Comparison of ENCODE assay signal across 16 mouse cellular contexts in genomic region chr3:129207231-129208030, GRCm38 (mm10). TPM values are rescaled to one million over a fixed set of nuclear protein-coding genes. Genes with fewer than 3 reads are reported as not detected.
DNase-seq lines count a peak whose midpoint lies in the region; ATAC-seq and TF ChIP-seq lines count a peak whose summit lies in the region.
"Had no signal": no experiment of that assay in that cellular context is flagged by ENCODE, and none has a peak within 500 bp of the region (broad histone marks: within the 10 kb centered on the region; RNA-seq: fewer than 3 reads in every experiment).

No protein-coding gene starts in this region.

- POLR2A ChIA-PET in Patski (lab: Charles Lee), result interaction anchor here (0.6 to 23.8 kb wide), 4 partner anchors 12 to 642 kb away, joined by 3 to 623 read pairs (median 3); no protein-coding TSS in a partner anchor

- H3K4me1 ChIP-seq in intestine, embryonic 14.5 days (replicated peaks; ENCODE audit: control insufficient read depth, insufficient read depth, low read length), result peaks cover 7% of the 10 kb centered on the region; the same call in 1 of the 2 replicates
- H3K4me1 ChIP-seq in intestine, embryonic 15.5 days (replicated peaks), result peaks cover 10% of the 10 kb centered on the region
- H3K4me1 ChIP-seq in embryonic facial prominence, embryonic 10.5 days, result peaks cover 25% of the 10 kb centered on the region
- peaks cover 31% of the 10 kb centered on the region for H3K4me1 ChIP-seq in limb, embryonic 13.5 days
- H3K4me1 ChIP-seq: liver, embryonic 12.5 days had no signal

- DNase-seq in intestine, embryonic 14.5 days (ENCODE audit: low spot score), result peak; percentile 61
- DNase-seq in Patski (ENCODE audit: low read depth, low spot score), result peak; percentile 60
- DNase-seq in embryonic facial prominence, embryonic 10.5 days (ENCODE audit: low spot score), result peak; percentile 51
- no peak for DNase-seq in gastrocnemius, adult 8-10 months (ENCODE audit: low spot score in 2 of 2)
- DNase-seq in adrenal gland, adult 2 months, result no peak
- DNase-seq: adrenal gland, adult 8-10 months; kidney, postnatal 14 days; lung, postnatal 4 days had no signal

- no peak for ATAC-seq in intestine, embryonic 14.5 days (replicated peaks; ENCODE audit: low FRiP score, low TSS enrichment, low read depth)
- ATAC-seq in intestine, embryonic 15.5 days, result no peak
- no peak for ATAC-seq in Patski
- ATAC-seq in limb, embryonic 13.5 days (ENCODE audit: low FRiP score, low read depth), result no peak
- ATAC-seq in activated CD4-positive, CD25-positive, alpha-beta regulatory T cell, adult 4 months, result no peak
- ATAC-seq: liver, embryonic 12.5 days had no signal

- TF ChIP-seq CTCF in Patski (IDR thresholded peaks at IDR 0.05), result no peak

- H3K9ac ChIP-seq in intestine, embryonic 14.5 days (ENCODE audit: low read length), result no peak overlapping the region
- H3K9ac ChIP-seq in intestine, embryonic 15.5 days, result no peak overlapping the region
- H3K9ac ChIP-seq in limb, embryonic 13.5 days, result no peak overlapping the region
- H3K9ac ChIP-seq: heart, embryonic 13.5 days; liver, embryonic 12.5 days had no signal

- WGBS in intestine, embryonic 14.5 days, result 28% methylated on average over 24 of the region's 24 CpGs
- WGBS in intestine, embryonic 15.5 days, result 37% methylated on average over 24 of the region's 24 CpGs
- 2% methylated on average over 24 of the region's 24 CpGs for WGBS in embryonic facial prominence, embryonic 10.5 days
- WGBS in limb, embryonic 13.5 days, result 2% methylated on average over 24 of the region's 24 CpGs

- no peak overlapping the region for H3K4me2 ChIP-seq in intestine, embryonic 14.5 days (ENCODE audit: low read length)
- no peak overlapping the region for H3K4me2 ChIP-seq in intestine, embryonic 15.5 days (replicated peaks)
- H3K4me2 ChIP-seq in limb, embryonic 13.5 days (replicated peaks), result peak overlapping the region; percentile 25; the same call in 1 of the 2 replicates
- H3K4me2 ChIP-seq: heart, embryonic 13.5 days; liver, embryonic 12.5 days had no signal

- no peaks in the 10 kb centered on the region for H3K36me3 ChIP-seq in intestine, embryonic 14.5 days (ENCODE audit: control insufficient read depth, insufficient read depth, low read length)
- H3K36me3 ChIP-seq in intestine, embryonic 15.5 days, result no peaks in the 10 kb centered on the region
- H3K36me3 ChIP-seq in embryonic facial prominence, embryonic 10.5 days (replicated peaks), result no peaks in the 10 kb centered on the region
- no peaks in the 10 kb centered on the region for H3K36me3 ChIP-seq in limb, embryonic 13.5 days
- H3K36me3 ChIP-seq: heart, embryonic 13.5 days; liver, embryonic 12.5 days had no signal

- CTCF ChIA-PET in Patski (lab: Charles Lee), result interaction anchor here (0.9 to 17.1 kb wide), 5 partner anchors 12 to 870 kb away, joined by 3 to 345 read pairs (median 4); no protein-coding TSS in a partner anchor

- H3K9me3 ChIP-seq in intestine, embryonic 14.5 days (ENCODE audit: control insufficient read depth, low read length), result no peaks in the 10 kb centered on the region
- no peaks in the 10 kb centered on the region for H3K9me3 ChIP-seq in intestine, embryonic 15.5 days
- no peaks in the 10 kb centered on the region for H3K9me3 ChIP-seq in embryonic facial prominence, embryonic 10.5 days
- no peaks in the 10 kb centered on the region for H3K9me3 ChIP-seq in limb, embryonic 13.5 days
- H3K9me3 ChIP-seq: heart, embryonic 13.5 days; liver, embryonic 12.5 days had no signal

- H3K27me3 ChIP-seq in intestine, embryonic 14.5 days (replicated peaks; ENCODE audit: control insufficient read depth, insufficient read depth, low read length), result peaks cover 97% of the 10 kb centered on the region
- H3K27me3 ChIP-seq in intestine, embryonic 15.5 days (replicated peaks), result peaks cover 63% of the 10 kb centered on the region
- no peaks in the 10 kb centered on the region for H3K27me3 ChIP-seq in Patski
- peaks cover 99% of the 10 kb centered on the region for H3K27me3 ChIP-seq in embryonic facial prominence, embryonic 10.5 days (replicated peaks; ENCODE audit: low read depth, poor library complexity, severe bottlenecking)
- H3K27me3 ChIP-seq in limb, embryonic 13.5 days, result peaks cover 98% of the 10 kb centered on the region

- in situ Hi-C loops in Patski (cut with MboI; ENCODE audit: low pct_unique_long_range_greater_than_20kb), result loop anchor here (10.0 to 25.0 kb wide), 3 partner anchors 1093 to 1370 kb away; partner anchors contain the start of gene Ap1ar

- no peak overlapping the region for H3K4me3 ChIP-seq in intestine, embryonic 14.5 days (ENCODE audit: low read depth, low read length)
- H3K4me3 ChIP-seq in intestine, embryonic 15.5 days (replicated peaks), result no peak overlapping the region
- H3K4me3 ChIP-seq in embryonic facial prominence, embryonic 10.5 days, result peak overlapping the region; percentile 29; the same call in 1 of the 2 replicates
- no peak overlapping the region for H3K4me3 ChIP-seq in limb, embryonic 13.5 days
- H3K4me3 ChIP-seq: erythroblast, embryonic 14.5 days; heart, embryonic 13.5 days; liver, embryonic 12.5 days; myocyte had no signal

- no peak overlapping the region for H3K27ac ChIP-seq in intestine, embryonic 14.5 days (ENCODE audit: low read depth)
- H3K27ac ChIP-seq in intestine, embryonic 15.5 days, result no peak overlapping the region
- no peak overlapping the region for H3K27ac ChIP-seq in embryonic facial prominence, embryonic 10.5 days (replicated peaks)
- no peak overlapping the region for H3K27ac ChIP-seq in limb, embryonic 13.5 days
- H3K27ac ChIP-seq: heart, embryonic 13.5 days; liver, embryonic 12.5 days; stomach, postnatal 0 days had no signal

RNA-seq across cellular contexts. Expression of gene Pitx2, which starts 7.8 kb away (rescaled TPM):
- 35.6 and 48.0 TPM in 2 replicates for polyA plus RNA-seq in intestine, embryonic 14.5 days (2014; fragmentation: Nextera tagmentation; extraction: Ambion mirVana)
- polyA plus RNA-seq in intestine, embryonic 15.5 days (2015; fragmentation: Nextera tagmentation; extraction: Ambion mirVana), result 39.4 and 45.2 TPM in 2 replicates
- 199 TPM for polyA plus RNA-seq in Patski (2021)
- polyA plus RNA-seq in embryonic facial prominence, embryonic 10.5 days (2016; fragmentation: Nextera tagmentation; extraction: Ambion mirVana), result 41.4 and 43.8 TPM in 2 replicates
- polyA plus RNA-seq in limb, embryonic 13.5 days (2015; fragmentation: Nextera tagmentation; extraction: Ambion mirVana), result 21.2 and 26.3 TPM in 2 replicates
- total RNA-seq in gastrocnemius, adult 8-10 months (2022), result 1 to 10 TPM; 4.0 to 6.1 (median 5.5) TPM
- under 1 TPM in 1 of 2 experiments, not detected in 1; 0.32 TPM for total RNA-seq in adrenal gland, adult 2 months (2021)
- 0.22 and 0.27 TPM in 2 replicates for polyA plus RNA-seq in adrenal gland, adult 2 months (2012; rRNA removed)
- not detected for polyA plus RNA-seq in activated CD4-positive, CD25-positive, alpha-beta regulatory T cell, adult 4 months (2017; shearing (Covaris generic))
- polyA plus RNA-seq: erythroblast, embryonic 14.5 days had no signal

Comparison
In these comparisons a context has a peak if more than half of its experiments do, and no peak if none do; other contexts are left out.
1. DNase-seq: peak in intestine, embryonic 14.5 days (single experiment), Patski (single experiment) and embryonic facial prominence, embryonic 10.5 days (single experiment); none in gastrocnemius, adult 8-10 months (0 of 2) and adrenal gland, adult 2 months (single experiment).
2. RNA of gene Pitx2, which starts 7.8 kb away (polyA plus RNA-seq): 199 TPM in Patski (single experiment), 39.4 to 45.2 TPM in intestine, embryonic 15.5 days, 41.4 to 43.8 TPM in embryonic facial prominence, embryonic 10.5 days, 35.6 to 48.0 TPM in intestine, embryonic 14.5 days and 21.2 to 26.3 TPM in limb, embryonic 13.5 days; 0.22 to 0.27 TPM in adrenal gland, adult 2 months and not detected in activated CD4-positive, CD25-positive, alpha-beta regulatory T cell, adult 4 months; every median in the first group is over 10 times any median in the second.